Mouse (Mus musculus) gastrocnemius, postnatal 36 days (tissue): ENCODE measurements around the gene Fetub. TPM values are rescaled to one million over a fixed set of nuclear protein-coding genes. Genes with fewer than 3 reads are reported as not detected.

Source experiments
- DNase-seq, 2 experiments: peaks; one replicate each; pipeline ENCODE4 v3.0.0; 2022
- intact Hi-C: fragments of 180-260 bp; cut with DNase I; formaldehyde crosslinking; loops from one replicate; pipeline ENCODE4 v1.15.1; 2025
- total RNA-seq, 2 experiments: library from RNA; stranded (reverse); gene quantifications; 2 replicates each; pipeline ENCODE4 v1.2.3; 2021

Fetub gene
- total RNA-seq, 2 experiments from 2014 or later: 0.18 TPM; not detected in 1

- intact Hi-C loops: no loop called here
- DNase-seq: no peak
Observed at GRCm38 (mm10) chr16:22955397-22956084, 37.4 kb downstream of the Fetub start.

GRCm38 (mm10) chr16:22956085-22956439, 37.9 kb downstream of the Fetub start:
- no peak for DNase-seq
- intact Hi-C loops: no loop called here

- no peak for DNase-seq
- intact Hi-C loops: no loop called here
Observed at GRCm38 (mm10) chr16:22961073-22961472, 42.9 kb downstream of the Fetub start.

- intact Hi-C loops: no loop called here
- DNase-seq: no peak
Observed at GRCm38 (mm10) chr16:22962256-22962655, 44.1 kb downstream of the Fetub start.

GRCm38 (mm10) chr16:22963293-22963692, 45.2 kb downstream of the Fetub start:
- intact Hi-C loops: no loop called here
- DNase-seq: no peak

GRCm38 (mm10) chr16:22967383-22968030, 49.4 kb downstream of the Fetub start:
- intact Hi-C loops: no loop called here
- no peak for DNase-seq

Other genes starting within 250 kb of the Fetub start
- gene Crygs, start 106.8 kb upstream of the Fetub start, total RNA-seq: not detected
- gene Tbccd1, start 60.7 kb upstream of the Fetub start, total RNA-seq: 1 to 10 TPM; 4.5 to 6.4 TPM
- gene Dnajb11, start 60.5 kb upstream of the Fetub start, total RNA-seq: 10 to 100 TPM; 36.3 to 36.7 TPM
- gene Ahsg, start 27.1 kb upstream of the Fetub start, total RNA-seq: under 1 TPM in 1 of 2 experiments, not detected in 1; 0.97 TPM
- gene Hrg, start 32.7 kb downstream of the Fetub start, total RNA-seq: not detected
- gene Kng2, start 111.1 kb downstream of the Fetub start, total RNA-seq: under 1 TPM in 1 of 2 experiments, not detected in 1; 0.54 TPM
- under 1 TPM in 1 of 2 experiments, not detected in 1; 0.43 TPM for gene Kng1, start 139.5 kb downstream of the Fetub start, total RNA-seq
- gene Eif4a2, start 189.1 kb downstream of the Fetub start, total RNA-seq: 100 to 1,000 TPM; 380 to 417 TPM
- 1 to 10 TPM; 5.8 to 7.1 TPM for gene Rfc4, start 209.4 kb downstream of the Fetub start, total RNA-seq
- 10 to 100 TPM in 1 of 2 experiments, 1 to 10 TPM in 1; 5.6 to 13.1 TPM for gene Adipoq, start 228.2 kb downstream of the Fetub start, total RNA-seq